Mouse (Mus musculus) regulatory T cell (primary cell): ENCODE results near the gene Bet1l.

Experiments used
- in situ Hi-C: fragments of 300-600 bp; cut with MboI, MseI; formaldehyde crosslinking; loops from one replicate; pipeline ENCODE4 v1.15.1; 2025; ENCODE audit warnings: high pct_unique_total_duplicates

The Bet1l gene

GRCm38 (mm10) chr7:140833341-140833740 is 24.0 kb downstream of the Bet1l start:
- in situ Hi-C loops, result no loop called here

GRCm38 (mm10) chr7:140831447-140831846 is 25.9 kb downstream of the Bet1l start:
- in situ Hi-C loops, result no loop called here

- in situ Hi-C loops, result no loop called here
Observed at GRCm38 (mm10) chr7:140828171-140828881, 29.1 kb downstream of the Bet1l start.

GRCm38 (mm10) chr7:140822731-140823130 is 34.6 kb downstream of the Bet1l start:
- in situ Hi-C loops, result no loop called here

GRCm38 (mm10) chr7:140821653-140822329 is 35.6 kb downstream of the Bet1l start, which contains the start of gene Zfp941:
Gene Zfp941, minus strand, starts transcription at chr7:140822178.
- in situ Hi-C loops, result no loop called here

GRCm38 (mm10) chr7:140821305-140821652 is 36.1 kb downstream of the Bet1l start:
- in situ Hi-C loops, result no loop called here

- in situ Hi-C loops, result no loop called here
Observed at GRCm38 (mm10) chr7:140820173-140820572, 37.2 kb downstream of the Bet1l start.

GRCm38 (mm10) chr7:140812850-140813249 is 44.5 kb downstream of the Bet1l start:
- in situ Hi-C loops, result no loop called here

- in situ Hi-C loops, result no loop called here
Observed at GRCm38 (mm10) chr7:140811714-140812113, 45.7 kb downstream of the Bet1l start.

GRCm38 (mm10) chr7:140810496-140810895 is 46.9 kb downstream of the Bet1l start:
- in situ Hi-C loops, result no loop called here

GRCm38 (mm10) chr7:140805704-140806103 is 51.7 kb downstream of the Bet1l start:
- in situ Hi-C loops, result no loop called here
